Mouse (Mus musculus): ENCODE measurements at regions not wholly inside any gene's neighbourhood (a gene's known extent, or its start where the extent isn't known, plus 50 kb on each side); places are given as distances from the start of the nearest gene placed in this dataset.

DNA sequence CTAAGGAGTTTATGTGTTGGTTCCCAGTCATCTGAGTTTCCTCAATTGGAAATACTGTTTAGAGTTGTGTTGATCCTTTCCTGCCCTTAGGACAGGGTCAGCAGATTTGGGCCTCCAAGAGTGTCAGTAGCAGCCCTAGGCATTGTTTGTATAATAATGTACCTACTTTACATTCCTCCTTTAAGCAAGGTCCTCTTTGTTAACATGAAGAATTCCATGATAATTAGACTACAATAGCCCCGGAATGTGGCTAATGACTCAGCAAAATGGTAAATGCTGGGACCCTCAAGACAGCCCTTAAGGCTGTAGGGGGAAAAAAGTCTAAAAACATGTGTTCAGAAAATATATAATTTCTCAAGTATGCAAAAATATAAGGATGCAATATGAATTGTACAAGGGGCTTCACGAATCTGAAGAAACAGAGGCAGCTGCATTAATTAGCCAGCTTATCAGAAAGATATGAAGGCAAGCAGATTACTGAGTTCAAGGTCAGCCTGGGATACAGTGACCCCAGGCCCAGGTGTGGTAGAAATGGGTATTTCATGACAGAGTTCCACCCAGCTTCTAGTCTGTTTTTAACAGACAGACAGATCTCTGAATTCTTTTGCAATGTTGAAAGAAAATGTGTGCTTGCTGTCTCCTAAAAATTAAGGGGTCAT is 80.1 kb upstream of the Ptprk start:
- no peak for DNase-seq (ENCODE audit: extremely low read depth, low read depth)

DNA sequence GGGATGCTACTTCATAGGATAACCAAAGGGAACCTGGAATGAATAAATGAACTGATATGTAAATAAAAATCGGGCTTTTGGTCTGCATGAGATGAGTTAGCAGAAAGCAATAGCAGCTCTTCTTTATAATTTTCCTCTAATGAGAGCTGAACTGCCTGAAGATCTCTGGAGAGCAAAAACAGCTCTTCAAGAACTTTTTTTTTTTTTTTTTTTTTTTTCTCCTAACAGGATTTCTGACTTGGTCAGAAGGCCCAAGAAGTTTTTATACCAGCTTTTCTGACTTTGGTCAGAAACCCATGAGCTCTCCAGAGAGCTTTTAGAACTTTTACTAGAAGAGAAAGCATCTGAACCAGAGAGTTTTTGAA is 79.6 kb upstream of the Ptprk start:
- DNase-seq (ENCODE audit: extremely low read depth, low read depth) = no peak

DNA sequence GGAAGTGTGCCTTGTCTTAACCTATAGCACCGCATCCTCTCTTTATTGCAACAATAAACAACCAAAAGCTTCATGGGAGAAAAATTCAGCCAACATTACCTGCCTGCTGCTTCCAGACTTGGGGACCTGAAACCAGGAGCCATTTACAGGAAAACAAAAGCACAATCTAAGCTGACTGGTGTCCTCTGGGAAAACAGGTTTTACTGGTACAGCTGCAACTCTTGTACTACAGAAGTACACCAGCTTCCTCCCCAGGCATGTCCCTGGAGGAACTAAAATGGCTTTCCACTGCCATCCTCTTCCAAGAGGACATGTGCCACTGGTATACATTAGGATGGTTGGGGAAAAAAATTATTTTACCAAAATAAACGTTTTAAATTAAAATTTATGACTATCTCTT is 63.9 kb upstream of the Ptprk start:
- DNase-seq (ENCODE audit: extremely low read depth, low read depth) = no peak

GRCm38 (mm10) chr10:28012135-28012534 is 62.5 kb upstream of the Ptprk start:
- DNase-seq (ENCODE audit: extremely low read depth, low read depth) = no peak

GRCm38 (mm10) chr10:28013401-28013800 is 61.2 kb upstream of the Ptprk start:
- no peak for DNase-seq (ENCODE audit: extremely low read depth, low read depth)

GRCm38 (mm10) chr10:28014306-28014825 is 60.3 kb upstream of the Ptprk start:
- no peak for DNase-seq (ENCODE audit: extremely low read depth, low read depth)
